Mouse (Mus musculus) erythroblast, embryonic 14.5 days (primary cell): Measurements from ENCODE around the gene Ephb1.

ENCODE experiments used
- GATA1 ChIP-seq: IDR thresholded peaks from 2 replicates; pipeline ENCODE4 v1.6.1; 2012; ENCODE audit warnings: low read length, inconsistent platforms, mixed read lengths
- TAL1 ChIP-seq: IDR thresholded peaks from 3 replicates; pipeline ENCODE4 v1.6.1; 2012; ENCODE audit warnings: low read length, inconsistent platforms, mixed read lengths

GRCm38 (mm10) chr9:101918771-101919170 is 435.7 kb downstream of the Ephb1 start:
- TF ChIP-seq TAL1 (no peak), GATA1 (no peak)
